Mouse (Mus musculus) T-helper 1 cell (primary cell): Measurements from ENCODE around the gene Adamtsl3.

Experiments used
- in situ Hi-C: fragments of 300-600 bp; cut with MboI, MseI; formaldehyde crosslinking; loops from one replicate; pipeline ENCODE4 v1.15.1; 2025; ENCODE audit warnings: high pct_unique_total_duplicates

Adamtsl3 gene

DNA sequence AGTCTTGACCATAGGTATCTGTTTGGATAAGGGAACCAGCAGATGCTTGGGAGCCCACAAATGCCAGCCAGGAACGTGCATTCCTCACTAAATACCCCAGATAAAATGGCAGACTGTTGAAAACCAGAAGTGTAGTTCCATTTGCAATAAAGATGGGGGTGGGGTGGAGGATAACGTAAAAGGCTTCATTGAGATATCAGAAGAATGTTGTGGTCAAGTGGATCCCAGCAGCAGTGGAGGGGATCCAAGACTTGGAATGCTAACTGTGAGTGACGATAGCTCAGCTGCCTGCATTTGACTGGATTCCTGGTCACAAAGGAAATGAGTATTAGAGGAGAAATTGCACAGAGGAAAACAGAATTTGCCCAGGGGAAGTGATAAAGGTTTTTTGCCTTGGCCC lies 87.1 kb downstream of the Adamtsl3 start:
- in situ Hi-C loops = no loop called here

- in situ Hi-C loops = no loop called here
These were observed 88.1 kb downstream of the Adamtsl3 start for GRCm38 (mm10) chr7:82423602-82424001.

- in situ Hi-C loops = no loop called here
These were observed 88.8 kb downstream of the Adamtsl3 start for GRCm38 (mm10) chr7:82424281-82424680.

DNA sequence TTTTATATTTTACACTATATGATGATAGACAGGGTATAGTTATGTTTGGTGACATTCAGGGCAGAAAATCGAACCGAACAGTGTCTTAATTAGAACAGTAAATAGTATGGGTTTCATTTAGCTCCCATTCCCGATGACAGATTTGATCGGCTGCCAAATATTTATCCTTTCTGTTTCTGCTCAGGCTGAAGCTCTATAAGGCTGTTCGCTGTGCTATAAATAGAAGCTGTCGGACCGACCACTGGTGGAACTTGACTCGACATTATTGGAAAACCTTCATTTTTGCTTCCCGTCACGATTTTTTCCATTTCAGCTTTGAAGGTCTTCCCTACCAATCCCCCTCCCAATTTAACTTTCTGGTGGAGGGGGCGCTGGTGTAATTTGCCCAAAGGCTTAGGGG lies 89.9 kb downstream of the Adamtsl3 start:
- in situ Hi-C loops = no loop called here

GRCm38 (mm10) chr7:82429447-82429846 lies 94.0 kb downstream of the Adamtsl3 start:
- in situ Hi-C loops = no loop called here

GRCm38 (mm10) chr7:82431572-82431971 lies 96.1 kb downstream of the Adamtsl3 start:
- in situ Hi-C loops = no loop called here

GRCm38 (mm10) chr7:82433226-82433625 lies 97.7 kb downstream of the Adamtsl3 start:
- in situ Hi-C loops = no loop called here

GRCm38 (mm10) chr7:82458376-82458775 lies 122.9 kb downstream of the Adamtsl3 start:
- in situ Hi-C loops = no loop called here

- in situ Hi-C loops = no loop called here
These were observed 127.5 kb downstream of the Adamtsl3 start for GRCm38 (mm10) chr7:82462921-82463523.

DNA sequence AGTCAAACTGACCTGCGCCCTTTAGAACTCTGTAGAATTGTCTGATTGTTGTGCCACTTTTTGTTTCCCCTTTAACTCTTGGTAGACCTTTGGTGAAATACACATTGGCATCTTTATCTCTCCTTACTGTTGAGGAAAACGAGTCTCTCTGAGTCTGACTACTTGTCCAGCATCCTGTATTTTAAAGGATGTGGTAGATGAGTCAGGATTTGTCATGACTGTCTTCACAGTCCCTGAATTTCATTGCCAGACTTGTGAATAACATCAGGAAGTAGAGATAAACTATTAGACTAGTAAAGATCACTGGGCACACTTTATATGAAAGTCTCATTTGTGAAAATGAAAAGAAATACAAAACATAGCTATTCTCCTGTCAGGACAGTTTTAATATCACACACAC lies 128.9 kb downstream of the Adamtsl3 start:
- in situ Hi-C loops = no loop called here

DNA sequence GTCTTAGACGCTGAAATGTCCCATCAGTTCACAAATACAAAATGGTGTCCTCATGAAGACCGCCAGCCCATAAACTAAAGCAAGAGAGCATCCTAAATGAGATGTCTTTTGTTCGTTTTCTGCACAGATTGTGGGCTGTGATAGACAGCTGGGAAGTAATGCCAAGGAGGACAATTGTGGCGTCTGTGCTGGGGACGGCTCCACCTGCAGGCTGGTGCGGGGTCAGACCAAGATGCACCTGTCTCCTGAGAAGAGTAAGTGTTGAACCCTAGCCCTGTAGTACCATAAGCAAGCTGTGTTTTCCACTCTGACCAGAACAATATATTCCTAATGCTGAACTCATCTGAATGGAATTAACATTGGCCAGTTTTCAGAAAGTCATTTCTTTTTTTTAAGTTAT lies 129.9 kb downstream of the Adamtsl3 start:
- in situ Hi-C loops = no loop called here

GRCm38 (mm10) chr7:82476441-82477221 lies 141.1 kb downstream of the Adamtsl3 start:
- in situ Hi-C loops = no loop called here

- in situ Hi-C loops = no loop called here
These were observed 143.0 kb downstream of the Adamtsl3 start for GRCm38 (mm10) chr7:82478461-82478860.

DNA sequence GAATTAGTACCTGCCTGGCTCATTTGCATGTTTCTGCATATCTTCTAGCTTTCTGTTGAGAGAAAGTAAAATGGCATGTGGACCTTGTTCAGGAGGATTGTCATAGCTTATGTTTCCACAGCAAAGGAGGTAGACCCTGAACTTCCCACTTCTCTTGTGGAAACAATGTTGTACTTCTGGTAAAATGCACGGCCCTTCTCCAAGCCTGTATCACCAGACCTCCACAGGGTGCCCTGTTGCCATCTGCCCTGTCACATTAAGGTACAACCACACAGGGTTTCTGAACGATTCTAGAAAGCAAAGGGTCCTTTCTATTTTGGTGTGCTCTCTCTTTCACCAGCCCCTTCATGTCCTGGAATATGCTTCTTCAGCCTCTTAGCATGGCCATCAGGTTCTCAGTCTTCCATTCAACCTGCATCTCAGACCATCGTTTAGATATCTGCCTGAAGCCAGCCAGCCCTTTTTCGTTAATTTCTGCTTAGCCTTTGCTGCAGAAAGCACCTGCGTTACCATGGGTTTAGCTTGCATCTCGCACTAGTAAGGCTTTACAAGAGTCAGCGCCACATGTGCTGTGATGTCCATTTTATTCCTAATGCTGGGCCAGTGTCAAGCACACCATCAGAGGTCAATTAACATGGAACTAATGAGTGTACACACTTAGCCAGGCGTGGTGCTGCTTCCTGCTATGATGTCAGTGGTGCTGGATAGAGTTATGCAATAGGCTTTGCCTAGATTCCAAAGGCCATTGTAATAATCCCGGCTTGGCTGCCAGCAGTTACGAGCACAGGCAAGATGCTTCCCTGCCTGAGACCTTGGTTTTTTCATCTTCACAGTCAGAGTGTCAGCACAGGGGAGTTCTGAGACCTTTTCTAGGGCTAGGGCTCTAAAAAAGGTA lies 143.6 kb downstream of the Adamtsl3 start:
- in situ Hi-C loops = no loop called here

DNA sequence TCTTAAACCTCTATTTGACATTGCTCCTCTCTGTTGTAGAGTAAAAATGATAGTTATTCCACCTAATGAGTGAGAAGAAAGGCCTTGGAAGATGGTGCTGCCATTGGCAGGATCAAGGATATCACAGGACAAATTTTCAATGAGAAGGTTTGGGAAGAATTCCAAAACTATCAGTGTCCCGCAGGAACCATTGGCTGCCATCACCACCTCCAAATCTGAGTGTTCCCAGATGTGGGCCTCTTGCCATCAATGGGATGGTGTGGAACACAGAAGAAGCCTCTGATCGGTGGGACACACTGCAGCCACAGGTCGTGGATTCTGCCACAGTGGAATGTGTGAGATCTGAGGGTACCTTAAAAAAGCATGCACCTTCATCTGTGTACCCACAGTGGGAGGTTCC lies 147.9 kb downstream of the Adamtsl3 start:
- in situ Hi-C loops = no loop called here

DNA sequence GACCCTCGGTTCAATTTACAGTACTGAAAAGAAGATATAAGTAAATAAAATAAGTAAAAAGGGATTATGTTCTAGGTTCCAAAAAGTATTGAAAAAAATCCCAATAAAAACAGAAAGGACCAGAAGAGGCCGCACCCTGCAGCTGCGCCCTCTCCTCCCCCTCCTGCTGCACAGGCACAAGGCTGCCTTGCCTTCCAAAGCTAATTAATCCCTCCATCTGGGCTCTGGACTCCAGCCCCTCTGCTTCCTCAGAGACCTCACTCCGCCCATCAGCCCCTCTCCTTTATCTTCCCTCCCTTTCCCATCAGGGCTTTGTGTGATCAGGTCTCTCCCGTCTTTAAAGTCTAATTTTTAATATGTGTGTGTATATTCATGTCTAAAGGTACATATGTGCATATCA lies 149.3 kb downstream of the Adamtsl3 start:
- in situ Hi-C loops = no loop called here

- in situ Hi-C loops = no loop called here
These were observed 150.0 kb downstream of the Adamtsl3 start for GRCm38 (mm10) chr7:82485344-82485954.

DNA sequence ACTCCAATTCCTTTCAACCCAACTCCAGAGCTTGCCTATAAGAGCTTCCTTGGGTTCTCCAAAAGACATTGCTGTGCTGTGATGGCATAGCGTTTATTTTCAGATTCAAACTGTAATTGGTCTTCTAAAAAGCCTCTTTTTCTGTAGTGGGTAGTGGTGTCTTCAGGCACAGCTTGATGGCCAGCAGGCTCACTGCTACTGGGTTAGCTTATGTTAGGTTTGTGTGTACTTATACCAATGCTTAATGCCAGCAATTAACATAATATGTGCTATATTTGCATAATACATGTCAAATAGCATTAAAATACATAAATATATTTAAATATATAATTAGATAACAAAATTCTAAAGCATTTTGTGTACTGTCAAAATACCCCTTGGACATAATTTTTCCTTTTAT lies 155.5 kb downstream of the Adamtsl3 start:
- in situ Hi-C loops = no loop called here

DNA sequence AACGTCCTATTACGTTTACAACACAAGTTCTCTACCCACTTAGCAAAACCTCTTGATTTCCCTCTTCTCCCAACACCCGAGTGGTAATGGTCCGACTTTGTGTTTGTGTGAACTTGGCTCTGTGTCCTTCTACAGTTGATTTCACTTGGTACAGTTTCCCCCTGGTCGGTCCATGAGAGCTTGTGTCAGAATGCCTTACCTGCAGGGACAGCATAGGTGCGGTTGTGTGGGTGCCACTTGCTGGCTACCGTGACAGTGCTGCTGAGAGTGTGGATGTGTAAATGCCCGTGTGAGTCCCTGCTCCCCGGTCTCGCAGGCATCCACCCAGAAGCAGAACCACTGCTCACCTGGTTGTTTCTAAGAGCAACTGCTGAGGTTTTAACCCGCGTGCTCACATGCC lies 157.4 kb downstream of the Adamtsl3 start:
- in situ Hi-C loops = no loop called here

DNA sequence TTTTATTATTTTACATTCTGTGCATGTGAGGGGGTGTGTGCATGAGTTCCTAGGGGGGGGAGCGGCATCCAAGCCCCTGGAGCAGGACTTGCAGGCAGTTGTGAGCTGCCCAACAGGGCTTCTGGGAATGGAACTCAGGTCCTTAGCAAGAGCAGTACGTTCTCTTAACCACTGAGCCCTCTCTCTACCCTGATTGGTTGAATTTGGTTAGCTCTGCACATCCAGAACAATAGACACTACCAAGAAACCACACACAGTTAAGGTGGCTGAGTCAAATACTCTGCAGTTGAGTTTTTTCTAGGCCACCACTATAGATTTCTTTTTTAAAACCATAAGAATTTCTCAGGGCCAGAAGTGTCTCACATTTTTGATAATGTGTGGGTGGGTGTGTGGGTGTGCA lies 158.7 kb downstream of the Adamtsl3 start:
- in situ Hi-C loops = no loop called here

DNA sequence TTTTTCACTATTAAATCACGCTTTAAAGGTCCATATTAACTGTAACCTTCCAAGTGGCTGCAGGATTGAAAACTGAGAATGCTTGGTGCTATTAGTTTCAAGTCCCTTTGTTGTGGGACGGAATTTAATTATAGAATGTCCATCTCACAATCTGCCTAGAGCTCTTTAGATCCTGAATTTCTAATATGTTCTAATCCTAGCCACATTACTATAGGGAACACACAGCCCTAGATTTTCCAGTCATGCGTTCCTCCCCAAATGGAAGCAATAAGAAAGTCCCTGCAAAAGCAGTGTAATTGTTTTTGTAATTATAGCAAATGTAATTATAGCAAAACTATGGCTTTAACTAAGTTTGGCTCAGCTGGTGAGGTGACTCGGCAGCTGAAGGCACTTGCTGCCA lies 161.6 kb downstream of the Adamtsl3 start:
- in situ Hi-C loops = no loop called here

GRCm38 (mm10) chr7:82501306-82501705 lies 165.8 kb downstream of the Adamtsl3 start:
- in situ Hi-C loops = no loop called here
